ENCODE assay signal across 11 mouse cellular contexts in genomic region chr9:23436751-23437150, GRCm38 (mm10).
DNase-seq lines count a peak whose midpoint lies in the region; ATAC-seq and TF ChIP-seq lines count a peak whose summit lies in the region.
"Had no signal": no experiment of that assay in that cellular context is flagged by ENCODE, and none has a peak within 500 bp of the region (broad histone marks: within the 10 kb centered on the region; RNA-seq: fewer than 3 reads in every experiment).

No protein-coding gene starts in this region.

- no peak overlapping the region for H3K4me3 ChIP-seq in limb, embryonic 11.5 days (ENCODE audit: low read depth, low read length)
- H3K4me3 ChIP-seq in limb, embryonic 10.5 days: no peak overlapping the region
- H3K4me3 ChIP-seq in limb, embryonic 14.5 days (replicated peaks; ENCODE audit: low read length): no peak overlapping the region
- H3K4me3 ChIP-seq: midbrain, embryonic 12.5 days had no signal

- H3K27me3 ChIP-seq in limb, embryonic 11.5 days (ENCODE audit: control insufficient read depth, insufficient read depth, low read length): no peaks in the 10 kb centered on the region
- no peaks in the 10 kb centered on the region for H3K27me3 ChIP-seq in limb, embryonic 10.5 days (ENCODE audit: low read depth, poor library complexity, severe bottlenecking)
- no peaks in the 10 kb centered on the region for H3K27me3 ChIP-seq in limb, embryonic 14.5 days (ENCODE audit: control insufficient read depth, insufficient read depth, low read length)
- H3K27me3 ChIP-seq: midbrain, embryonic 12.5 days had no signal

- H3K4me1 ChIP-seq in limb, embryonic 11.5 days (ENCODE audit: control insufficient read depth, insufficient read depth, low read length): no peaks in the 10 kb centered on the region
- peaks cover 11% of the 10 kb centered on the region; the same call in 1 of the 2 replicates for H3K4me1 ChIP-seq in limb, embryonic 10.5 days
- peaks cover 13% of the 10 kb centered on the region for H3K4me1 ChIP-seq in limb, embryonic 14.5 days (ENCODE audit: control insufficient read depth, insufficient read depth, low read length)
- H3K4me1 ChIP-seq: midbrain, embryonic 12.5 days had no signal

- no peak overlapping the region for H3K4me2 ChIP-seq in limb, embryonic 11.5 days (ENCODE audit: low read depth, severe bottlenecking)
- H3K4me2 ChIP-seq in limb, embryonic 14.5 days (replicated peaks; ENCODE audit: low read depth, low read length, severe bottlenecking): no peak overlapping the region
- H3K4me2 ChIP-seq: midbrain, embryonic 12.5 days had no signal

- H3K9me3 ChIP-seq in limb, embryonic 11.5 days (ENCODE audit: control insufficient read depth, low read length): no peaks in the 10 kb centered on the region
- H3K9me3 ChIP-seq in limb, embryonic 10.5 days (replicated peaks): no peaks in the 10 kb centered on the region
- no peaks in the 10 kb centered on the region for H3K9me3 ChIP-seq in limb, embryonic 14.5 days (ENCODE audit: control insufficient read depth, low read length)
- H3K9me3 ChIP-seq: midbrain, embryonic 12.5 days had no signal

- no peak overlapping the region for H3K9ac ChIP-seq in limb, embryonic 11.5 days (ENCODE audit: low read length)
- no peak overlapping the region for H3K9ac ChIP-seq in limb, embryonic 14.5 days (ENCODE audit: low read depth, low read length, severe bottlenecking)
- H3K9ac ChIP-seq: midbrain, embryonic 12.5 days had no signal

- no peak for TF ChIP-seq POLR2A in limb, embryonic 14.5 days (IDR thresholded peaks at IDR 0.05; ENCODE audit: borderline replicate concordance, extremely low read depth, insufficient read depth, insufficient read length)

- no peak for ATAC-seq in limb, embryonic 11.5 days (ENCODE audit: insufficient number of reproducible peaks, low FRiP score, low TSS enrichment, low read depth)
- peak; percentile 62; the same call in 1 of the 2 replicates for ATAC-seq in limb, embryonic 14.5 days (ENCODE audit: low FRiP score, low read depth)

- 58% methylated on average over 6 of the region's 6 CpGs for WGBS in limb, embryonic 11.5 days
- 70% methylated on average over 6 of the region's 6 CpGs for WGBS in limb, embryonic 10.5 days
- WGBS in limb, embryonic 14.5 days: 34% methylated on average over 6 of the region's 6 CpGs

- DNase-seq in embryo, embryonic 11 days: peak; percentile 14
- DNase-seq in embryo, embryonic 10.5 days (ENCODE audit: low spot score): no peak
- peak; percentile 29 for DNase-seq in limb, embryonic 11.5 days (ENCODE audit: low spot score)
- DNase-seq in limb, embryonic 10.5 days (ENCODE audit: low spot score): no peak
- DNase-seq in heart, adult 9 months (ENCODE audit: low spot score in 2 of 2): peak; percentile 54 to 66
- peak; percentile 63 for DNase-seq in limb, embryonic 14.5 days (ENCODE audit: low spot score)
- no peak for DNase-seq in layer of hippocampus, adult 9-11 months
- no peak for DNase-seq in c-Kit-positive CD71-positive TER-119-positive erythroid progenitor cells, embryonic 14.5 days (ENCODE audit: low spot score)
- DNase-seq: B cell, adult 2 months; lung, adult 18-20 months had no signal

- no peaks in the 10 kb centered on the region for H3K36me3 ChIP-seq in limb, embryonic 11.5 days (ENCODE audit: control insufficient read depth, insufficient read depth, low read length)
- no peaks in the 10 kb centered on the region for H3K36me3 ChIP-seq in limb, embryonic 10.5 days
- no peaks in the 10 kb centered on the region for H3K36me3 ChIP-seq in limb, embryonic 14.5 days (ENCODE audit: control insufficient read depth, insufficient read depth, low read length)
- H3K36me3 ChIP-seq: midbrain, embryonic 12.5 days had no signal

- no peak overlapping the region for H3K27ac ChIP-seq in limb, embryonic 11.5 days (replicated peaks; ENCODE audit: low read depth, low read length)
- no peak overlapping the region for H3K27ac ChIP-seq in limb, embryonic 10.5 days
- no peak overlapping the region for H3K27ac ChIP-seq in limb, embryonic 14.5 days (replicated peaks; ENCODE audit: low read depth, low read length)
- H3K27ac ChIP-seq: midbrain, embryonic 12.5 days had no signal

Comparison
In these comparisons a context has a peak if more than half of its experiments do, and no peak if none do; other contexts are left out.
1. DNase-seq: peak in embryo, embryonic 11 days (single experiment), limb, embryonic 11.5 days (single experiment), heart, adult 9 months (2 of 2) and limb, embryonic 14.5 days (single experiment); none in embryo, embryonic 10.5 days (single experiment), limb, embryonic 10.5 days (single experiment), layer of hippocampus, adult 9-11 months (single experiment) and c-Kit-positive CD71-positive TER-119-positive erythroid progenitor cells, embryonic 14.5 days (single experiment).